Mouse (Mus musculus) kidney, adult 8-10 months (tissue): ENCODE data around the gene Pacs1.
"Not testable (repeated sequence)": the region's sequence is repeated elsewhere in the genome, so short reads cannot be mapped to it uniquely, and the experiment has no call there.

Source experiments
- DNase-seq, 2 experiments: peaks; one replicate each; pipeline ENCODE4 v3.0.0; 2022

The Pacs1 gene

GRCm38 (mm10) chr19:5150358-5150757 lies 122.6 kb downstream of the Pacs1 start:
- DNase-seq = no peak

DNA sequence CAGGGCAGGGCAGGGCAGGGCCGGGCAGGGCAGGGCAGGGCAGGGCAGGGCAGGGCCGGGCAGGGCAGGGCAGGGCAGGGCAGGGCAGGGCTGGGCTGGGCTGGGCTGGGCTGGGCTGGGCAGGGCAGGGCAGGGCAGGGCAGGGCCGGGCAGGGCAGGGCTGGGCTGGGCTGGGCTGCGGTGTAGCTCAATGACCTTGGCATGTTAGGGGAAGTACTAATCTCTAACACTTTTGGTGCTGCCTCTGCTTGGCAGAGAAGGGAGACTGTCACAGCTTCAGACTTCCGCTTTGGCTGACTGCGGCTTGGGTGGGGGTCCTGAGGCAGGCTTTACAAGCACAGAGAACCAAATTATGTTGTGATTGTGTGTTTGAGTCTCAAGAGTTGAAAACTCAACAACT lies 123.9 kb downstream of the Pacs1 start:
- DNase-seq = not testable (repeated sequence)

DNA sequence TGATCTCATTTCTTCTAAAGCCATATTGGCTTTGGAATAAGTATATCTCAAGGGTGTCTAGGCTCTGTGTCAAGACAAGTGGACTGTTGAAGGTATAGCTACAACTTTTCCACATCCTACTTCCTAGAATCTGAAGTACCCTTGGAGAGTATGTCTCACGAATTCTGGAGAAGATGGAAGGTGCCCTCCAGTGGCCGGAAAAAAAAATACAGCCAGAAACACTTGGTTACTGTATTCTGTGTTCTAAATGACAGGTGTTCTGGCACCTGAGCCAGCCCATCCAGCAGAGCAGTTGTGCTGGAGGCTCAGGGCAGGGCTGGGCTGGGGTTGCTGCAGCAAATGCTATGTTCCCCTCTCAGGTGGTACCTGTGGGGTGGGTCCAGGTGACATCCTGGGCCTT lies 133.3 kb downstream of the Pacs1 start:
- peak; percentile 38 to 77 for DNase-seq

- DNase-seq = no peak
Measured at GRCm38 (mm10) chr19:5131237-5131636, 141.7 kb downstream of the Pacs1 start.

DNA sequence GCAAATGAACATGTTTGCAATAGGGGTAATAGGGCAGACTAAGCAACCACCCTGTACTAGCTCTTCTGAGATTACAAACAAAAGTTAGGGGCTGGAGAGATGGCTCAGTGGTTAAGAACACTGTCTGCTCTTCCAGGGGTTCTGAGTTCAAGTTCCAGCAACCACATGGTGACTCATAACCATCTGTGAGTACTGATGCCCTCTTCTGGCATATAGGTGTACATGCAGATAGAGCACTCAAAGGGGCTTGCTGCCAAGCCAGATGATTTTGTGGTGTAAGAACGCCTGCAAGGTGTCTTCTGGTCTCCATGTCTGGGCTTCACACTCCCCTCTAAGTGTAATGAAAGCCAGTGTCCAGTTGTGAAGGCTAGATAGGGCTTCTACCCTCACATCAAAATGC lies 143.1 kb downstream of the Pacs1 start:
- DNase-seq = no peak

- no peak for DNase-seq
Measured at GRCm38 (mm10) chr19:5124055-5124614, 148.8 kb downstream of the Pacs1 start.

- no peak for DNase-seq
Measured at GRCm38 (mm10) chr19:5123241-5123640, 149.7 kb downstream of the Pacs1 start.

- no peak for DNase-seq
Measured at GRCm38 (mm10) chr19:5122492-5122891, 150.4 kb downstream of the Pacs1 start.

DNA sequence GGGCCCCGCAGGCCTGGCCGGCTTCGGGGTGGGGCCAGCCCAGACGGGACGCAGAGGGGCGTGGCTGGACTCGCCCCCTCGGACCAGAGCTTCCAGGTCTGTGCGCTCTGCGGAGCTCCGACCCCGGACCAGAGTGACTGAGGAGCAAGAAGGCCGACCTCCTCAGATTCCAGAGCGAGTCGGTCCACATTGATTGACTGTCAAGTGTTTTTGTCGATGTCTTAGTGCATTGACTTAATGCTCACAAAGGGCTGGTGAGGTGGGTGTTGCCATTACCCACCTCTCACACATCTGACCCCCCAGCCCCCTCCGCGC lies 154.6 kb downstream of the Pacs1 start, which contains the start of gene Klc2:
Gene Klc2, minus strand, starts transcription at position 177 of the 315 bp plus-strand sequence.
- DNase-seq = no peak

GRCm38 (mm10) chr19:5117494-5118383 lies 155.2 kb downstream of the Pacs1 start:
- peak; percentile 88 to 89 for DNase-seq

DNA sequence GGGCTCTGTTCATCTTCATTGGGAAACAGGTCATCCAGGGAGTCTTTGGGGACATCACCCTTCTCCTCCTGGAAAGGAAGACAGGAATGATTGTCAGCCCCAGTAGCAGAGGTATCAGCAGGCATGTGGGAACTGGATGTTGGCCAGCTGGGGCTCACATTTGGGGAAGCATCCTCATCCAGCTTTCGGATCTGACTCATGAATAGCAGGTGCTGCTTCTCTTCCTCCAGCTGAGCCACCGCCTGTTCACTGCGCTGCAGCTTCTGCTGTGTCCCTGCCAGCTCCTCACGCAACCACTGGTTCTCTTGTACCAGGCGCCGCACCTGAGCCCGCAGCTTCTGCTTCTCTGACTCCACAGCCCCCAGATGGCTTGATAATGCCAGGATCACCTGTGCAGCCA lies 159.1 kb downstream of the Pacs1 start:
- DNase-seq = no peak

DNA sequence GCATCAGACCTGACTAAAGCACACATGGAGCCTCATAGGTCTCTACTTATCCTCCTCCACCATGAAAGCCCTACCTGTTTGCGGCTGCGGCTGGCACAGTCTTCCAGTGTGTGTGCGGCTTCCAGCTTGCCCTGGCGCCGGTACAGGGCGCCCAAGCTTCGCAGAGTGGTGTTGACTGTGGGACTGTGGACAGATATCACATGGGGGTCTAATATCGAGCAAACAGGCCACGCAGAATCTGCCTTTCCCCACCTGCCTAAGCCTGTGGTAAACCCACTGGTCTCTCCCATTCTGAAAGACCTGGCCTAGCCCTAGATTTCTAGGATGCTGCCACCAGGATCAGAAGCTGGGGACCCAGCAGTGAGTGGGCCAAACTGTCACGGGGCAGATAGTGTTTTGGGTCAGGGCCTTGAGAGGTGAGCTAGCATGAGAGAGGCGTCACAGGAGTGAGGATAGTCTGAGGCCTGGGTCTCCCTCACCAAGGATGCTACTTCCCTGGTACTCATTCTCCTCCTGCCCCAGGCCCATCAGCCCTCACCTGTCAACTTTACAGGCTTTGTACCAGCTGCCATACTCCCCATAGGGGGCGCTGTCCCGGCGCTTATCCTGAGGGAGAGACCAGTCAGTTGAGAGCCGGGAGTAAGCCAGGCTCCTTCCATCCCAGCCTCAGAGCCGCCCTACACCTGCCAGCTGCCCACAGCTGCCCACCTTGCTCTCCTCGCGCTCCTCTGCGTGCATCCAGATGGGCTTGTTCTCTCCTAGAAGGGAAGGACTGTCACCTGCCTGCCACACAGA lies 163.1 kb downstream of the Pacs1 start:
- no peak for DNase-seq

DNA sequence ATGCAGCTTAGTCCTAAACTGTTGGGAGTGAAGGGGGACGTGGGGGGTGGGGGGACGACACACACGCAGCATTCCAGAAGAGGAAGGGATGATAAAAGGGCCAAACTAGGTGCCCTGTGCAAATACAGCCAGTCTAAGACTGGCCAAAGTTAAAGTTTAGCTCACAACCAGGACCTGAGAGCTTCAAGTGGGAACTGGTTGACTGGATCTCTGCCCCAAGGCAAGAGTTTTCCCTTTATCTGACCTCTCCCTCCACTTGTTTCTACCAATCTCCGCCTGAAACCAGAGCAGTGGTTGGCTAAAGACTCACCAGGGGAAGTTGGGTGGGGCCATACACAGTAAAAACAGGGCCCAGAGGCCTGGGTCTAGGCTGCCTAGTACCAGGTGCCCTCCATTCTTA lies 164.2 kb downstream of the Pacs1 start:
- DNase-seq = peak; percentile 56 to 78

DNA sequence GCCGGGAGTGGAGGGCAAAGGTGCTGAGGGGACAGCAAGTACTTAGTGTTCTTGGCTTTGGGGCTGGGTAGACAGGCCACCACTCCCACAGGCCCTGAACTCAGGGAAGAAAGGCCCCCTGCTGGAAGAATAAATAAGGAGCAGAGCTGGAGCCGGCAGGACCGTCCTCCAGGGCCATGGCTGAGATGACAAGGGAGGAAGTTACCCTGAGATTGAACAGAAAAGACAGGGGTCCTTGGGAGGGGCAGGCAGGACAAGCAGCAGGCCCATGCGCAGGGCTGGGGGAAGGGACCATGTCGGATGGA lies 164.7 kb downstream of the Pacs1 start:
- DNase-seq = peak; percentile 59 to 67

DNA sequence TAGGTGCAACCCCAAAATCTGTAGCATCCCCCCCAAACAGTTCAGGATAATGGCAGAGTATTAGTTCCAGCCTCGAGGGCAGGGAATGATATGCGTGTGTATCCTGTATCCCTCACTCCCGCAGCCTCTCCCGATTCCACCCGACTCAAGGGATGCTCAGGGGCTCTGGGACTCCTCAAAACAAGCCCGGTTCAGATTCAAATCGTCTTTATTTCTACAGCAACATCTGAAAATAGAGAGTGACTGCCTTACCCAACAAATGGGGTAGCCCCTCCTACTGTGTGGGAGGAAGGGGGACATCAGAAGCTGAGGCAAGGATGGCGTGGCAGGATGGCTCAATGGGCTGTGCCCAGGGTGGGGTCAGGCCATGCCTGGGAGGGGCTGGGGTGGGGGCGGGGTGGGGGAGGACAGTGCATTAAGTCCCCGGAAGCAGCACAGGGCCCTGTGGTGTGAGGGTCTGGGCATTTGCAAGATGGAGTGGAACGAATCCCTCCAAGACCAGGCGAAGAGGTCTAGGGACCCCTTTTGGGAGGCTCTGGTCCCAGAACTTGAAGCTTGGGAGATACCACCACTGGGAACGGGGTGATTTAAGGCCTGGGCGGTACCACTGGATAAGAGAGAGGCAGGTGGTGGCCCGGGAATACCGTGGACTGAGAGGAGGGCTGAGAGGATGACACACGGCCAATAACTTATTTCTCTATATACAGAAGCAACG lies 165.2 kb downstream of the Pacs1 start:
- DNase-seq = no peak

GRCm38 (mm10) chr19:5106731-5107191 lies 166.2 kb downstream of the Pacs1 start, which contains the start of gene Rab1b:
TSS of gene Rab1b (minus strand) at chr19:5107072.
- peak; percentile 98 to 99 for DNase-seq

GRCm38 (mm10) chr19:5106074-5106473 lies 166.8 kb downstream of the Pacs1 start:
- peak; percentile 60 to 62 for DNase-seq

GRCm38 (mm10) chr19:5098363-5099143 lies 174.4 kb downstream of the Pacs1 start, which contains the start of gene Cnih2:
TSS of gene Cnih2 (minus strand) at chr19:5098521.
- DNase-seq = no peak

DNA sequence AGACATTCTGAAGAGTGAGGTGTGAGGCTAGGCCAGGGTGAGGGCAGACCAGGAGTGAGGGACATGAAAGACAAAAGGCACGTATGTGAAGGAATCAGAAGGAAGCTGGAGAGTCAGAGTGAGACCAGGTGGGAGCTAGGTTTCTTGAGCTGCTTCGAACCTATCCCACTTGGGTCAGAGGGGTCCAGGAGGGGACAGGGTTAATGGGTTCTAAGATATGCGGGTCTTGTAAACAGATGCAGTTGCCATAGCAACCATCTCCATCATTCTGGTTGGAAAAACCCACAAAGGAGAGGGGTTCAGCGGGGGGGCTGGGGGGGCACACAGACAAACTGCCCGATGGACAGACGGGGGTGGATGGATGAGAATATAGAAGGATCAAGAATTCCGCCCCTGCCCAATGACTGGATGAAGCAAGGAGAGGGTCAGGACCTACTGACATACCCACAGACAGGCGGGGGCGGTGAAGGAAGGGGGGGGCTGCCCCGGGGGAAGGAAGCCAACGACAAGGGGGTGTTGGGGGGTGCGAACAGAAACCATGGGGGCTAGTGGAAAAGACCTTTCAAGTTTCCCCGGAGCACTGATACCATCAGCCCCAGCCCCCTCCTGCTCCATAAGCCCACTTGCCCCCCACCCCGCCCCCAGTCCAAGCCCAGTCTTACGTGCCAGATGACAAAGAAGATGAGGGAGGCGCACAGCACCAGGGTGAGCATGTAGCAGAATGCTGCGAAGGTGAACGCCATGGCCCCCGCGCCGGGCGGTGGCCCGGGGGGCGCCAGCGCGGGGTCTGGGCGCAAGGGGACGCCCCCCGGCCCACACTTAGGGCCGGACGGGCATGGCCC lies 175.2 kb downstream of the Pacs1 start:
- DNase-seq = no peak

DNA sequence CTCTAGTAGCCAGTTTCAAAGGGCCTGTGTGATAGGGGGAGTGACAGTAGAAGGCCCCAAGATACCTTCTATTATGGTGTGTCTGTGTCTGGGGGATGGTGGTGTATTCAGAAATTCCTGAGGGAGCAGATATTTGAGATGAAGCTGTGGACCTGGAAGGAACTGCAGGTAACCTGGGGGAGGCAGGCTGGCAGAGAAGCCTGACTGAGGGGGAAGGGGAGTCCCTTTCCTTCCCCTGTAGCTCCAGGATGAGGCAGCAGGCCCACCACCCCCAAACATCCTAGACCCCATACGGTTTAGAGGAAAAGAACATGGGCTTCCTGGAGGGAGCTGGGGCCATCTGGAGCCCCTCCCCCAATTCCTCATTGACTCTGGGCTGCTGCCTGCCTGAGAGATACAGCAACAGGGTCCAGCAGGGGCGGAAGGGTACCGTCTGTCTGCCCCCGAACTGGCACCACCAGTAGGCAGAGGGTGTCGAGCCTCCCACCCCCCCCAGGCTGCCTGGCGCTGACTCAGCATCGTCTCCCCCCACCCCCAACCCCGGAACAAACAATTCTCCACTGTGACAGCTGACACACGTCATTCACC lies 176.9 kb downstream of the Pacs1 start:
- DNase-seq = no peak
